Mouse (Mus musculus): ENCODE measurements around the gene Saa3.

- no peak for TF ChIP-seq CTCF (IDR thresholded peaks at IDR 0.05; ENCODE audit: low read depth, low read length)
- no peak for TF ChIP-seq EP300 (IDR thresholded peaks at IDR 0.05; ENCODE audit: insufficient read depth, low read depth, low read length)
Observed at GRCm38 (mm10) chr7:46738561-46739460, 23.3 kb upstream of the Saa3 start.

All from ES-Bruce4 (cell line).